Mouse (Mus musculus) ovary, adult 2 months (tissue): ENCODE results near the gene Vmn1r1. TPM values are rescaled to one million over a fixed set of nuclear protein-coding genes. Genes with fewer than 3 reads are reported as not detected.

Source experiments
- polyA plus RNA-seq: library from polyadenylated mRNA; depleted of rRNA; stranded (reverse); fragments of >200 nt; gene quantifications from 2 replicates; pipeline ENCODE4 v1.2.3, GENCODE M21; 2012; rRNA removed

Gene Vmn1r1
- not detected in 2 replicates for polyA plus RNA-seq

DNA sequence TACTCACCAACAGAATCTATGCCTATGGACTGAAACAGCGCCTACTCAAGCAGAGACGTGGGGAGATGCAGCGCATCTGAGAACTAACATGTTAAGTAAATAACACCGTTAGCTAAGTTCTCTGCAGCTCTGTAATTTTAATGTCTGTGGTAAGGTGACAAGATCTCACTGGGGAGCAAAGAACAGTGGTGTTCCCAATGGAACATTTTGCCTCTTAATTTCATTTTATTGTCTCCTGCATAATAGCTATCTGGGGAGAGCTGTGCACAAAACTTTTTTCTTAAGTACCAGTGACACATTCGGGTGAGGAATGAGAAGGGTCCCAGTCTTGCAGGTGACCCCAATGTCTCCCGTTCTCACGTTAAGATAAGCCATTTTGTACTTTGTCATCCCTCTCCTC is at the start of gene Vmn1r1:
TSS of gene Vmn1r1 (minus strand) at position 101 of the 400 bp plus-strand sequence.

GRCm38 (mm10) chr1:182124506-182124905 is 39.8 kb downstream of the Vmn1r1 start, which contains the start of gene Srp9:
Gene Srp9 (plus strand): TSS chr1:182124737.

Other genes with a start within 250 kb of the Vmn1r1 start
- gene Enah, start 144.5 kb downstream of the Vmn1r1 start, polyA plus RNA-seq = 44.9 and 50.6 TPM in 2 replicates
- gene Srp9, start 39.7 kb downstream of the Vmn1r1 start, polyA plus RNA-seq = 30.0 and 40.0 TPM in 2 replicates
- gene Degs1, start 118.3 kb upstream of the Vmn1r1 start, polyA plus RNA-seq = 38.0 and 47.7 TPM in 2 replicates
- gene Fbxo28, start 177.1 kb upstream of the Vmn1r1 start, polyA plus RNA-seq = 23.6 and 26.5 TPM in 2 replicates
- 23.8 and 30.2 TPM in 2 replicates for gene Trp53bp2, start 244.7 kb upstream of the Vmn1r1 start, polyA plus RNA-seq